Mouse (Mus musculus): ENCODE measurements around the gene Btbd3. TPM values are rescaled to one million over a fixed set of nuclear protein-coding genes. Genes with fewer than 3 reads are reported as not detected.

Gene Btbd3
- polyA plus RNA-seq, 1 experiment from 2014 or later = 18.3 TPM

DNA sequence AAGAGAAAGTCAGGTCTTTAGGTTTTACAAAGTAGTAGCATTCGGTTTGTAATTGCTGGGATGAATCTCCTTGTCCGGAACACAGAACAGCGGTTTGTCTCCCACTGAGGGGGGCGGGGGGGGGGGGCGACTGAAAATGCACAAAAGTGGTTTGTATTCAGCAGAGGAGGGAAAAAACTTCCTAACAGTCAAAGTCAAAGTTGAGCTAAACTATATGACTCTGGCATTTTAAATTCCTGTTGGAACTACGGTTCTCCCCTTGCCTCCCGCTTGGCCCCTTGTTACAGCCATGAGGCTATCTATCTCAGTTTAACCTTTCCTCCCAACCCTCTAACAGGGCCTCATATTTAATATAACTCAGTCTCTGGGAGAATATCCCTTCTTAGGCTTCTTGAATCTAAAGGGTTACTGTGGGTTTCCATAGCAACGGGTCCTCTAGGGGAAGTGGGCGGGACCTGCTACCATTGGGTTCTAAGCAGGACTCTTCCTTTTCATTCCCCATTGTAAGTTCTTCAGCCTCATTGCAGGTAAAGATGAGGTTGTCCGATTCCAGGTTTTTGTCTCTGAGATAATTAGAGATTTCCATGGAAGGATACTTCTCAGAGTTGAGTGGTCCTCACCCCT lies 1.4 kb downstream of the Btbd3 start:
- Histone ChIP-seq H3K4me3 (ENCODE audit: low read depth, low read length) (peak overlapping the region; percentile 77), H3K9me3 (ENCODE audit: control insufficient read depth, low read length) (no peaks in the 10 kb centered on the region), H3K4me2 (peak overlapping the region; percentile 71), H3K9ac (ENCODE audit: low read length) (peak overlapping the region; percentile 86; the same call in 1 of the 2 replicates), H3K27me3 (ENCODE audit: control insufficient read depth, insufficient read depth, low read length) (no peaks in the 10 kb centered on the region), H3K36me3 (ENCODE audit: control insufficient read depth, insufficient read depth, low read length) (no peaks in the 10 kb centered on the region), H3K4me1 (ENCODE audit: control insufficient read depth, insufficient read depth, low read length) (peaks cover 10% of the 10 kb centered on the region; the same call in 1 of the 2 replicates), H3K27ac (ENCODE audit: low read depth, low read length) (no peak overlapping the region)
- WGBS = under 1% methylated on average over 10 of the region's 10 CpGs
- ATAC-seq (ENCODE audit: low FRiP score) = peak; percentile 55
- DNase-seq (ENCODE audit: low spot score, missing footprints) = peak; percentile 97

DNA sequence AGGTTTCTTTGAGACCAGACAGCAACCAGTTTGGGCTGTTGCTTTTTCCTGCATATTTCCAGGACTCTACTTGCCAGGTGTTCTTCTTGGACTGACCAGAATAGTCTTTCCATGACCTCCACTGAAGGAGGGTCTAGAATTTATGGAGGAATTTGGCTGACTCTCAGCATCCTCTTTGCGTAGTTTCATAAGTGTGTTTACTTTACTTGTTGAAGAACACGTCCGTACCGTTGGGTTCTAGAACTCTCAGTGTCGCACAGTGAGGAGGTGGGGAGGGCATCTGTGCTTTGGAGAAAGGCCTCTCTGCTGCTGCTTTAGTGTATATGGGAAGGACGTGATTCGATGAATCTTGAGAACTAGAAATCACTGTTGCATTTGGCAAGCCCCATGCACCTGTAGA lies 4.8 kb downstream of the Btbd3 start:
- no peak overlapping the region for H3K4me2 ChIP-seq
- peaks cover 11% of the 10 kb centered on the region; the same call in 1 of the 2 replicates for H3K4me1 ChIP-seq (ENCODE audit: control insufficient read depth, insufficient read depth, low read length)
- 92% methylated on average over 7 of the region's 7 CpGs for WGBS
- H3K27ac ChIP-seq (ENCODE audit: low read depth, low read length) = no peak overlapping the region
- no peaks in the 10 kb centered on the region for H3K36me3 ChIP-seq (ENCODE audit: control insufficient read depth, insufficient read depth, low read length)
- ATAC-seq (ENCODE audit: low FRiP score) (no peak), DNase-seq (ENCODE audit: low spot score, missing footprints) (no peak)
- no peaks in the 10 kb centered on the region for H3K9me3 ChIP-seq (ENCODE audit: control insufficient read depth, low read length)
- no peak overlapping the region for H3K9ac ChIP-seq (ENCODE audit: low read length)
- H3K4me3 ChIP-seq (ENCODE audit: low read depth, low read length) = no peak overlapping the region
- H3K27me3 ChIP-seq (ENCODE audit: control insufficient read depth, insufficient read depth, low read length) = no peaks in the 10 kb centered on the region

DNA sequence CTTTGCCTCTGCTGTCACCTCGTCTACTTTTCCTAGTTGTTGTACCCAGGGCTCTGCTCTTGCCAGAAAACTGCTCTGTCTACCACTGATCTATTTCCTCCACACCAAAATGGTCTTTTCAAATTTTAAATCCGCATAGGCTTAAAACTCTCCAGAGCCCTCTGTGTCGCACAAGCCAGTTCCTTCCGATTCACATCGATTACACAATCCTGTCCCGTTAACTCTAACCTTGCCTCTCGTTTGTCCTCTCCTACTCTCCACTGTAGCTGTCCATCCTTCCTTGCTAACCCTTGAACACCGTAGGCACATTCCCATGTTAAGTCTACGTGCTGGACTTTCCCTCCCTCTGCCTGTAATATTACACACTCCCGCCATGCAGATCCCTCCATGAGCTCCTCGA lies 6.5 kb downstream of the Btbd3 start:
- Histone ChIP-seq H3K9ac (ENCODE audit: low read length) (no peak overlapping the region), H3K4me3 (ENCODE audit: low read depth, low read length) (no peak overlapping the region), H3K36me3 (ENCODE audit: control insufficient read depth, insufficient read depth, low read length) (no peaks in the 10 kb centered on the region), H3K27me3 (ENCODE audit: control insufficient read depth, insufficient read depth, low read length) (no peaks in the 10 kb centered on the region), H3K4me1 (ENCODE audit: control insufficient read depth, insufficient read depth, low read length) (peaks cover 23% of the 10 kb centered on the region; the same call in 1 of the 2 replicates), H3K9me3 (ENCODE audit: control insufficient read depth, low read length) (no peaks in the 10 kb centered on the region), H3K27ac (ENCODE audit: low read depth, low read length) (no peak overlapping the region), H3K4me2 (no peak overlapping the region)
- DNase-seq (ENCODE audit: low spot score, missing footprints) = no peak
- WGBS = 92% methylated on average over 11 of the region's 11 CpGs
- no peak for ATAC-seq (ENCODE audit: low FRiP score)

DNA sequence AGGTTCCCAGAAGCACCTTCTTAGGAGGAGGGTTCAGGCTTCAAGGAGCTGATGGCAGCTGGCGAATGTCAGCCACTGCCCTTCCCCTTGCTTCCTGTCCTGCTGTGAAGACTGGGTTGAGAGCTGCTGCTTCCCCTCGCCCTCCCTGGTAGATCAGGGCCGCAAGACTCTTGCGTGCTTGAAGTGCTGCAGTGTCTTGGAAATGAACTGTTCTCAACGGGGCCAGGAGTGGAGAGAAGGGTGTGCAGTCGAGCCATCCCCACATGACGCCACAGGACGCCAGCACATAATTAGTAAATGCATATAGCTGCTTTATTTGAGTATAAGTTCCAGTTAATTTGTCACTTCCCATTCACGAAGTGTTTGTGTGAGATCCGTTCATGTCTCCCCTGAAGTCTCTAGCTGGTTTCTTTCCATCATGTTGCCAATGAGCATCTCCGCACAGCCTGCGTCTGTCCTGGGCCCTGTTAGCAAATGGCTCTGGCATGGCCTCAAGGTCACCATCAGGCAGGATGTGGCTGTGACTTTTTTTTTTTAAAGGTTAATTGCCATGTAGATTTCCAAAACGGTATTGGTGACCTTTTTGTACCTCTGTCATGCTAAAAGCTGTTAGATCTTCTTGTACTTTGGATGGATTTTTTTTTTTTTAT lies 9.1 kb downstream of the Btbd3 start:
- peaks cover 20% of the 10 kb centered on the region; the same call in 1 of the 2 replicates for H3K4me1 ChIP-seq (ENCODE audit: control insufficient read depth, insufficient read depth, low read length)
- 41% methylated on average over 13 of the region's 13 CpGs for WGBS
- ATAC-seq (ENCODE audit: low FRiP score) = 0 out of 2 replicates have a peak, but pooled peaks have one; percentile 26
- no peak overlapping the region for H3K4me2 ChIP-seq
- H3K36me3 ChIP-seq (ENCODE audit: control insufficient read depth, insufficient read depth, low read length) = no peaks in the 10 kb centered on the region
- H3K9me3 ChIP-seq (ENCODE audit: control insufficient read depth, low read length) = no peaks in the 10 kb centered on the region
- peak; percentile 86 for DNase-seq (ENCODE audit: low spot score, missing footprints)
- H3K27ac ChIP-seq (ENCODE audit: low read depth, low read length) = no peak overlapping the region
- H3K27me3 ChIP-seq (ENCODE audit: control insufficient read depth, insufficient read depth, low read length) = no peaks in the 10 kb centered on the region
- no peak overlapping the region for H3K4me3 ChIP-seq (ENCODE audit: low read depth, low read length)
- no peak overlapping the region for H3K9ac ChIP-seq (ENCODE audit: low read length)

DNA sequence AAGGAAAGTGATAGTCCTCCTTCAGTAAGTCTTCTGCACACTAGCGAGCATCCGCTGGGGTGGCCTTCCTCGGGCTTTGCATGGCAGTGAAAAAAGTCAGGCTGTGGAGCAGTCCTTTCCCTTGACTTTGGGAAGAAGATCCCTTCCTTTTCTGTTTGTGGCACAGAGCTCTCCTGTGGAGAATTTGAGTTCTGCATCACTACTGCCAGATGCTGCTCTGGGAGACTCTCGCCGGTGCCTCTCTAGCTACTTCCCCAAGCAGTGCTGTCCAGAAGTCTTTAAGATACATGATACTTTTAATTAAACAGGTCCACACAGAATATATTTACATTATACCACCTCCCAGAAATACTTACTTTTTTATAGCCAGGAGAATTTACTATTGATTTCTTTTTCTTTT lies 10.3 kb downstream of the Btbd3 start:
- Histone ChIP-seq H3K9ac (ENCODE audit: low read length) (no peak overlapping the region), H3K36me3 (ENCODE audit: control insufficient read depth, insufficient read depth, low read length) (no peaks in the 10 kb centered on the region), H3K27ac (ENCODE audit: low read depth, low read length) (no peak overlapping the region), H3K27me3 (ENCODE audit: control insufficient read depth, insufficient read depth, low read length) (no peaks in the 10 kb centered on the region), H3K4me3 (ENCODE audit: low read depth, low read length) (no peak overlapping the region), H3K9me3 (ENCODE audit: control insufficient read depth, low read length) (no peaks in the 10 kb centered on the region), H3K4me2 (no peak overlapping the region), H3K4me1 (ENCODE audit: control insufficient read depth, insufficient read depth, low read length) (peaks cover 20% of the 10 kb centered on the region; the same call in 1 of the 2 replicates)
- DNase-seq (ENCODE audit: low spot score, missing footprints) = peak; percentile 78
- 62% methylated on average over 5 of the region's 5 CpGs for WGBS
- ATAC-seq (ENCODE audit: low FRiP score) = no peak

DNA sequence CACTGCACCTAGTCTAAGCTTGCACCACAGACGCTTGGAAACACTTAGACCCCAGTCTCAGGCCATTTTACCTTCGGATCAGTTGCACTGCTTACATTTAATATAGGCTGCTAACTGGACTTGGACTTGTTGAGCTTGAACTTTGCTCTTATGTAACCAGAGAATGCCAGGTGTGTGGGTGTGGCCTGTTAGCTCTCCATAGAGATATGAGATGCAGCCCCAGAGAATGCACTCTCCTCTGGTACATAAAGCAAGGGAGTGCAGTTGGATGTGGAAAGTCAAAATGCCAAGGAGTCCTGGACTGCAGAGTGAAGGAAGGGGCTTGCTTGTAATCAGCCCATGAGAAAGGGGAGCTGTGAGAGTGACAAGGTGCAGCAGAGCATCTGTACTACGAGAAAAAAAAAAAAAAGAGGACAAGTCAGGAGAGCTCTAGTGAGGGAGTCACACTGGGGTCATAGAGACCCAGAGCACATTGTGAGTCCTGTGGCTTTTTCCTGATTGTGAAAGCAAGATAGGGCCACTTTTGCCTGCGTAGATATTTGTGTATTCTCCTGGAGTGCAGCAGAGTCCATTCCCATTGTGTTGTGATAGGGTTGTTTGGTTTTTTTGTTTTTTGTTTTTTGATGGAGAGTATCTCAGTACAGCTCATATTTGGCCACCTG lies 11.6 kb downstream of the Btbd3 start:
- H3K4me3 ChIP-seq (ENCODE audit: low read depth, low read length) = no peak overlapping the region
- H3K4me2 ChIP-seq = no peak overlapping the region
- DNase-seq (ENCODE audit: low spot score, missing footprints) (no peak), ATAC-seq (ENCODE audit: low FRiP score) (no peak)
- H3K9ac ChIP-seq (ENCODE audit: low read length) = no peak overlapping the region
- no peaks in the 10 kb centered on the region for H3K27me3 ChIP-seq (ENCODE audit: control insufficient read depth, insufficient read depth, low read length)
- no peak overlapping the region for H3K27ac ChIP-seq (ENCODE audit: low read depth, low read length)
- WGBS = 77% methylated on average over 4 of the region's 4 CpGs
- no peaks in the 10 kb centered on the region for H3K36me3 ChIP-seq (ENCODE audit: control insufficient read depth, insufficient read depth, low read length)
- no peaks in the 10 kb centered on the region for H3K9me3 ChIP-seq (ENCODE audit: control insufficient read depth, low read length)
- H3K4me1 ChIP-seq (ENCODE audit: control insufficient read depth, insufficient read depth, low read length) = peaks cover 20% of the 10 kb centered on the region; the same call in 1 of the 2 replicates

DNA sequence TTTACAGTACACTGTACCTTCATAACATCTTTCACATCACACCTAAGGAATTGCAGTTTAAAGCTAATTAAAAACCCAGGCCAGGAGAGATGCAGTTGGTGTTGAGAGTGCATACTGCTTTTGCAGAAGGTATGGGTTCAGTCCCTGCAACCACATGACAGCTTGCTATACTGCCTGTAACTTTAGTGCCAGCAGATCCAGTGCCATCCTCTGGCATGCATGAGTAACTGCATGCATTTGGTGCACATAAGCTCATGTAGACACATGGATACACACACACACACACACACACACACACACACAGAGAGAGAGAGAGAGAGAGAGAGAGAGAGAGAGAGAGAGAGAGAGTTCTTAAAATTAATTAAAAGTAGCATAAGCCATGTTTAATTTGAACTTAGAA lies 13.0 kb downstream of the Btbd3 start:
- H3K4me3 ChIP-seq (ENCODE audit: low read depth, low read length) = no peak overlapping the region
- H3K27me3 ChIP-seq (ENCODE audit: control insufficient read depth, insufficient read depth, low read length) = no peaks in the 10 kb centered on the region
- H3K9ac ChIP-seq (ENCODE audit: low read length) = no peak overlapping the region
- H3K9me3 ChIP-seq (ENCODE audit: control insufficient read depth, low read length) = no peaks in the 10 kb centered on the region
- DNase-seq (ENCODE audit: low spot score, missing footprints) (peak; percentile 65), ATAC-seq (ENCODE audit: low FRiP score) (no peak)
- H3K4me1 ChIP-seq (ENCODE audit: control insufficient read depth, insufficient read depth, low read length) = peaks cover 20% of the 10 kb centered on the region; the same call in 1 of the 2 replicates
- no peaks in the 10 kb centered on the region for H3K36me3 ChIP-seq (ENCODE audit: control insufficient read depth, insufficient read depth, low read length)
- no peak overlapping the region for H3K27ac ChIP-seq (ENCODE audit: low read depth, low read length)
- H3K4me2 ChIP-seq = no peak overlapping the region

DNA sequence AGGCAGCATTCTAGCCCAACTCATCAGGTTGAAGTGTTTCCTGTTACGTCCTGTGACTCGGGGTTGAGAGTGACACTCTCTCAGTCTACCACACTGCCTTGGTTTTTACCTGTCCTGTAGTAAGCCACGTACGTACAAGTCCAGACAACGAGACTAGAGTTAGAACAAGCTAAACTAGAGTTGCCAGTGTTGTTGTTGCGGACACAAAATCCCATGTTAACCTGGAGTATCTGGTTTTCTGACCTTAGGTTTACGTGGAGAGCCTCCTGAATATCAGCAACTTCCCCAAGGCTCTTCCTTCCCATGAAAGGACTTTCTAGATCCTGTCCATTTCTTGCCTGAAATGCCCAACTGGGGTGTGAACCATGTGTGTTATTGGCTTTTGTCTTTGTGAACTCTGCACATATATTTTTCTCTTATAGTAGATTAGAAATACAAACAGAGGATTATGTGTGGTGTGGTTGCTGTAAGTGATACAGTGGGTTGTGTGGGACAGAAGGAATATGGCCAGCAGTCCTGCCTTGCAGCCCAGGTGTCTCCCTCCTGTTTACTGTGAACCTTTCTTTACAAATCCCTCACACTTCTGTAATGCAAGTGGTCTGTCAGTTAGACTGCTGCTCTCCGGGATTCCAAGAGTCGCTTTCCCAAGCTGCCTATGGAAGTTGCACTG lies 17.2 kb downstream of the Btbd3 start:
- H3K4me3 ChIP-seq (ENCODE audit: low read depth, low read length) = no peak overlapping the region
- no peak overlapping the region for H3K4me2 ChIP-seq
- peaks cover 12% of the 10 kb centered on the region for H3K4me1 ChIP-seq (ENCODE audit: control insufficient read depth, insufficient read depth, low read length)
- H3K9ac ChIP-seq (ENCODE audit: low read length) = no peak overlapping the region
- no peaks in the 10 kb centered on the region for H3K9me3 ChIP-seq (ENCODE audit: control insufficient read depth, low read length)
- peak; percentile 77 for DNase-seq (ENCODE audit: low spot score, missing footprints)
- H3K36me3 ChIP-seq (ENCODE audit: control insufficient read depth, insufficient read depth, low read length) = no peaks in the 10 kb centered on the region
- WGBS = 85% methylated on average over 9 of the region's 9 CpGs
- H3K27ac ChIP-seq (ENCODE audit: low read depth, low read length) = no peak overlapping the region
- no peak for ATAC-seq (ENCODE audit: low FRiP score)
- no peaks in the 10 kb centered on the region for H3K27me3 ChIP-seq (ENCODE audit: control insufficient read depth, insufficient read depth, low read length)

DNA sequence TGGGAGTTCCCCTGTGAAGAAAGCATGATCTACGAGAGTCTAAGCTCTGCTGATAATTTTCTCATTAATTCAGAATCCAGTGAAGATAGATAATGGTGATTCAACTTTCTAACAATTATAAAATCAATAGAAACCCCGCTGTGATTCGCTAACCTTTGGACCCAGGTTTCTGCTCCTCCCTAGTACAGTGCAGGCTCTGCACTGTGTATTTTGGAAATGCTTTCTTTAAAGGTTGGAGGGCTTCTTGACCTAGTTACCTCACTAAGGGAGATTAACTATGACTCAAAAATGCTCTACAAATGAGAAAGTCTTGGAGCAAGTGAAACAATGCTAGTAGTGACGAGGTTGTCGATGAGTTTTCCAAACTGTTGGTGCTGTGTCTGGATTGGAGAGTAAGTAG lies 17.7 kb downstream of the Btbd3 start:
- Histone ChIP-seq H3K36me3 (ENCODE audit: control insufficient read depth, insufficient read depth, low read length) (no peaks in the 10 kb centered on the region), H3K9ac (ENCODE audit: low read length) (no peak overlapping the region), H3K27me3 (ENCODE audit: control insufficient read depth, insufficient read depth, low read length) (no peaks in the 10 kb centered on the region), H3K4me2 (no peak overlapping the region), H3K9me3 (ENCODE audit: control insufficient read depth, low read length) (no peaks in the 10 kb centered on the region), H3K4me1 (ENCODE audit: control insufficient read depth, insufficient read depth, low read length) (peaks cover 16% of the 10 kb centered on the region), H3K4me3 (ENCODE audit: low read depth, low read length) (no peak overlapping the region), H3K27ac (ENCODE audit: low read depth, low read length) (no peak overlapping the region)
- ATAC-seq (ENCODE audit: low FRiP score) = no peak
- DNase-seq (ENCODE audit: low spot score, missing footprints) = no peak
- 82% methylated on average over 5 of the region's 5 CpGs for WGBS

Data from midbrain, embryonic 11.5 days (tissue).